Mouse (Mus musculus) heart, embryonic 12.5 days (tissue): ENCODE measurements at regions not wholly inside any gene's neighbourhood (a gene's known extent, or its start where the extent isn't known, plus 50 kb on each side); places are given as distances from the start of the nearest gene placed in this dataset.
A peak's percentile ranks its signal among the peaks of the same experiment; 100 is the strongest.

ENCODE experiments used
- ATAC-seq: fragments of 200-750 bp; cut with Nextera tagmentation; 2 replicates; pipeline ENCODE4 v1.8.0; 2017; ENCODE audit warnings: moderate TSS enrichment, moderate library complexity; ENCODE audit not compliant: insufficient number of reproducible peaks, low FRiP score
- H3K27ac ChIP-seq: fragments of 300-500 bp; sonication (generic); 2 replicates; pipeline ENCODE4 v1.5.1; 2016; ENCODE audit warnings: mild to moderate bottlenecking, moderate library complexity; ENCODE audit not compliant: poor library complexity, severe bottlenecking
- H3K27me3 ChIP-seq: fragments of 300-500 bp; sonication (generic); replicated peaks from 2 replicates; pipeline ENCODE4 v1.6.1; 2016; ENCODE audit warnings: mild to moderate bottlenecking, moderate library complexity
- H3K36me3 ChIP-seq: fragments of 300-500 bp; sonication (generic); 2 replicates; pipeline ENCODE4 v1.6.1; 2016; ENCODE audit warnings: mild to moderate bottlenecking, moderate library complexity
- H3K4me1 ChIP-seq: fragments of 300-500 bp; sonication (generic); replicated peaks from 2 replicates; pipeline ENCODE4 v1.6.1; 2016; ENCODE audit warnings: mild to moderate bottlenecking
- H3K4me2 ChIP-seq: fragments of 300-500 bp; sonication (generic); 2 replicates; pipeline ENCODE4 v1.6.1; 2016; ENCODE audit warnings: mild to moderate bottlenecking, moderate library complexity
- H3K4me3 ChIP-seq: fragments of 300-500 bp; sonication (generic); 2 replicates; pipeline ENCODE4 v1.5.1; 2016; ENCODE audit warnings: mild to moderate bottlenecking
- H3K9ac ChIP-seq: fragments of 300-500 bp; sonication (generic); 2 replicates; pipeline ENCODE4 v1.6.1; 2016; ENCODE audit warnings: mild to moderate bottlenecking, moderate library complexity
- H3K9me3 ChIP-seq: fragments of 300-500 bp; sonication (generic); replicated peaks from 2 replicates; pipeline ENCODE4 v1.6.1; 2016; ENCODE audit warnings: mild to moderate bottlenecking, moderate library complexity
- WGBS: fragments of 180-500 bp; shearing (Covaris S2); methylation state at CpG from one replicate; pipeline ENCODE4 v1.1.7; 2016; 5-methylcytosine and 5-hydroxymethylcytosine counted together

DNA sequence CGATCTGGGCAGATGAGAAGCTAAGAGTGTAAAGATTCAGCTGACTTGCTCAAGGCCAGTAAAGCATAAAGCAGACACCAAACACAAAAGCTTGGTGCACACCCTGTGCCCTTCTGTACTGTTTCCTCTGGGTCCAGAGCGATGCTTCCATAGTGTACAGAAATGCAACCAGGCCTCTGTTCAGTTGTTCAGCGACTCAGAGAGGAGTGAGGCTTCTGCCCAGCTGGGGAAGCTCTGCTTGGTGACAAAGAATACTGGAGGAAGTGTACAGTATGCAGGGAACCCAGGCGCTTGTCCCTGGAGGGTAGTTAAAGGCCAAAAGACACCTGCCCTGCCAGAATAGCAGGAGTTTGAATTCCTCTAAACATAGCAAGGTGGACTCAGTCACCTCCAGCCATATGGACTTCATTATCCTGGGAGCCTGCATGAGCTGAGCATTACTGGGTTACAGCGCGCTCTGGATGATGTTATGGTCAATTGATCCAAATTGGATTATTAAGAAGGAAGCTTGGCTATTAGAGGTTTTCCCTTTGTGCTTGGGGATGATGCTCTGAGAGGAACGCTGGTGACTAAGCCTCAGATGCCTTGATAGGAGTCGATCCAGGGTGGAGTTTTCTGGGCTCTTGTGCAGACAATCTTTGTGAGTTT, 132.5 kb downstream of the Hs3st3b1 start:
- Histone ChIP-seq H3K9me3 (no peaks in the 10 kb centered on the region), H3K36me3 (no peaks in the 10 kb centered on the region), H3K4me1 (peaks cover 22% of the 10 kb centered on the region), H3K4me3 (no peak overlapping the region), H3K9ac (no peak overlapping the region), H3K27me3 (peaks cover 12% of the 10 kb centered on the region), H3K27ac (no peak overlapping the region), H3K4me2 (no peak overlapping the region)
- WGBS = 60% methylated on average over 8 of the region's 8 CpGs
- ATAC-seq = no peak

DNA sequence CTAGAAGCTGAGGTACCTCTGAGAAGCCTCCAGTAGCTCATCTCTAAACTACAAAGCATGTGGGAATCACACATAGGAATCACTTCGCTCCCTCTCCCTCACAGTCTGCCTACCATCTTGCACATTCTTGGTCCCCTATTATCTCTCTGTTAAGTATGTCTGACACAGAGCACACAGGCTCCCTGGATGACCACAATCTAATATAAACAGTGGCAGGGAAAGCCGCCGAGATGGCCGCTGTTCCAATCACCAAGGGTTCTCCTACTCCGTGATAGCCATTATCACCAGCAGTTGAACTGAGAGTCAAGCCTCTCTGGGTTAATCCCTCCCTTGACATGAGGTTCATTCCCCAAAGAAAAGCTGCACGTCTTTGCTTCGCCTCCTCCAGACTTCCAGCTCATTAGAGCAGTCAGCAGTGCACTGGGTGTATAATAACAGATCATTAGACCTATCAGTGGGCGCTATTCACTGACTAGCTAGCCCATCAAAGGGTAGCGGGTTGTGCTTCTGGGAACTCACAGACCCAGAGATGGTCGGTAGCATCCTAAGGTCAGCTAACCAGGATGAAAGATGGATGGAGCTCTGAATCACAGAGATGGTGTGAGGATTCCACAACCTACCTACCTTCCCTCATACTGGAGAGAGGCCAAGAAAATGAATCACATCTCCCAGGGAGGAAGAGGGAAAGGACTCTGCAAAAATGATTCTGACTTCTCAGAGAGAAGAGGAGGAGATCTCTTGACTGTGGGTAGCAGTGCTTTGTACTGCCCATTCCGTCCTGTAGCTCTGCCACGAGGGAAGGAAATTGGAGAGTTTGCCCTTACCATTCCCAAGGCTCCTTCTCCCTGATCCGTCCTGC, 130.9 kb downstream of the Hs3st3b1 start:
- Histone ChIP-seq H3K4me2 (peak overlapping the region; percentile 30), H3K4me1 (peaks cover 19% of the 10 kb centered on the region)
- 30% methylated on average over 13 of the region's 13 CpGs for WGBS

DNA sequence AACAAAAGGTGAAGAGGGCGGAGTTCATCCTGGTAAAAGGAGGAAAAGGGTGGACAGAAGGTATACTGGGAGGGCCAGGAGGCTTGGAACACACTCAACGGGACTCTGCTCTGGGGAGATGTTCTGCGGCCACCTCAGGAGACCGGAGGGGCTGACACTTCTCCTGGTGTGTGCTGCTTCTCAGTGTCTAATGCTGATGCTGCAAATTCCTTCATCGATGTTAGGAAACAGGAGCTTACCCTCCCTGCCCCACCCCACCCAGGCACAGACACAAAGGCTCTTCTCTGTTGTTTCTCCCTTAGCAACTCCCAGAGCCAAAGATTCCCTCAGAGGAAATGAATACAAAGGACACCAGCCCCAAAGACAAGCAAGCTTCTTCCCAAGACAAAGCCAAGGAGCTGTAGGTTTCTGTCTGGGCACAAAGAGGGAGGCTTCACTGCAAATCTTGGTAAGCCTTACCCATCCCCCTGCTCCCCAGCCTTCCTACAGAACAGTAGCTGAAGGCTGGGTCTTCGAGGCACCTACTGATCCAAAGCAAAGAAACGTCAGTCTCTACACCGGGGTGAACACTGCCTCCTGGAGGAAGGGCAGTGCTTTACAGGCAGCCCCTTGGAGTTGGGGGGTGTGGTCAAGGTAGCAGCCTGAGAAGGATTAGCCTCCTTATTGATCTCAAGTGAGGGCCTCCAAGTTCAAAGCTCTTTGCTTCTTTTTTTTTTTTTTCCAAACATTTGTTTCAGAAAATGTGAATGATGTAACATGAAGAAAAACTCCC, 128.2 kb downstream of the Hs3st3b1 start:
- WGBS = 68% methylated on average over 8 of the region's 8 CpGs
- H3K36me3 ChIP-seq = no peaks in the 10 kb centered on the region
- H3K4me3 ChIP-seq = no peak overlapping the region
- H3K4me1 ChIP-seq = peaks cover 19% of the 10 kb centered on the region
- no peak overlapping the region for H3K4me2 ChIP-seq
- H3K27ac ChIP-seq = no peak overlapping the region
- H3K27me3 ChIP-seq = peaks cover 11% of the 10 kb centered on the region; the same call in 1 of the 2 replicates
- H3K9ac ChIP-seq = no peak overlapping the region
- no peak for ATAC-seq
- H3K9me3 ChIP-seq = no peaks in the 10 kb centered on the region

More for the DNA sequence above, 130.9 kb downstream of the Hs3st3b1 start:
- no peak for ATAC-seq
- Histone ChIP-seq H3K27ac (no peak overlapping the region), H3K9me3 (no peaks in the 10 kb centered on the region), H3K9ac (no peak overlapping the region), H3K27me3 (peaks cover 11% of the 10 kb centered on the region; the same call in 1 of the 2 replicates), H3K4me3 (no peak overlapping the region), H3K36me3 (no peaks in the 10 kb centered on the region)

DNA sequence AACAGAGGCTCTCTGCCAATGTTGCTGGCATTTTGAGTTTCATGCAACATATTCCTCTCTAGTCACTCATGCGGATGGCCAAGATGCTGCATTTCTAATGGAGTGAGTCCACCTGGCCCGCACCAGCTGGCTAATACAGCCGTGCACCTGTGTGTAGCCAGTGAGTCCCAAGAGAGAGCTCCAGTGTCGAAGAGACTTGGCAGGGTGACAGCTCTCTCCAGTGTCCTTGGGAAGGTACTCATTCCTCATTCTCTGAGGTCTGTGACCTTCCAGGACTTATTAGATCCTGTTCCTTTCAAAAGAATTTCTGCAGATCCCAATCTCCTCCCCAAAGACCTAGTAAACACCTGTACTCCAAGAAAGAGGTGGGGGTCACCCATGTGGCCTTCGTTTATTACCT, 109.9 kb downstream of the Hs3st3b1 start:
- ATAC-seq = no peak
- no peaks in the 10 kb centered on the region for H3K9me3 ChIP-seq
- H3K27ac ChIP-seq = no peak overlapping the region

DNA sequence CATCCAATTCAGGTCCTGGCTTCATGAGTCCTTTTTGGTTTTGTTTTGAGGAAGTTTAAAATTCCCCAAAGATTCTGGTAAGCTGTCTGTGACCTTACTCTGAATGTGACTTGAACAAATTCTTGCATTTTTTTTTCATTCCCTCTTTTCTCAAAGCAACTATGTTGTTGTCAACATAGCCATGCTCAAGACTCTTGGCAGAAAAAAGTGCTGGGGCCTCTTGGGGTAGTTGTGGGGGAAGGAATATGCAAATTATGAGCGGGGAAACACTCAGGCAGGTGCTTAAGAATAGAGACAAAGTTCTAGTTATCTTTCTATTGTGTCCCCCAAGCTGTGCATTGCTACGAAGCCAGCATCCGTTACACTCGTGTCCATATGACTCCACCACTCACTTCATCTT, 99.2 kb downstream of the Hs3st3b1 start:
- Histone ChIP-seq H3K27me3 (no peaks in the 10 kb centered on the region), H3K4me3 (no peak overlapping the region), H3K4me2 (no peak overlapping the region), H3K9me3 (peaks cover 8% of the 10 kb centered on the region), H3K4me1 (peaks cover 5% of the 10 kb centered on the region), H3K9ac (no peak overlapping the region), H3K36me3 (no peaks in the 10 kb centered on the region), H3K27ac (no peak overlapping the region)
- ATAC-seq = no peak
- WGBS = 81% methylated on average over 4 of the region's 4 CpGs

More for the DNA sequence above, 109.9 kb downstream of the Hs3st3b1 start:
- no peaks in the 10 kb centered on the region for H3K36me3 ChIP-seq
- H3K4me1 ChIP-seq = no peaks in the 10 kb centered on the region
- WGBS = 73% methylated on average over 5 of the region's 5 CpGs
- no peak overlapping the region for H3K4me2 ChIP-seq
- no peak overlapping the region for H3K9ac ChIP-seq
- H3K27me3 ChIP-seq = no peaks in the 10 kb centered on the region
- H3K4me3 ChIP-seq = no peak overlapping the region

DNA sequence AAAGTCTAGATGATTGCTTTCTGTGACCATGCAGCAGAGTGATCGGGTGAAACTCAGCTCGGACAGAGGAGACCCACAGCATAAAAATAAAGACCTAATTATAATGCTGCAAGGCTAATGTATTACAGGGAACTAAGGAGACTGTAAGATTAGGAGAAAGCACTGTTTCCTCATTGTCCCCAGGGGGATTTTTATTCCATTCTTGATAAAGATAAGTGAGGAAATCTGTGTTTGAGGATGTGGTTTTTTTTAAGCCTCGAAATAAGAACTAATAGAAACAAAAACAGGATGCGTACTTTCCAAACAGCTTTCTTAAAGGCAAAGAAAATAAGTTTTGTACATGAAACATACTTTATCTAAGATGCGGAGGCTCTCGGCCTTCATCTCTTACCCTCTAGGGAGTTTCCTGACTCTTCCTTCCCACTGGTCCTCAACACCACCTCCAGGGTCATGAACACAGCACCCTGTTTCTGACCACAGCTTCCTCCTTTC, 94.8 kb downstream of the Hs3st3b1 start:
- H3K27me3 ChIP-seq = no peaks in the 10 kb centered on the region
- H3K9me3 ChIP-seq = peaks cover 8% of the 10 kb centered on the region
- 0 out of 2 replicates have a peak, but pooled peaks have one; percentile 9 for ATAC-seq
- H3K4me3 ChIP-seq = no peak overlapping the region
- no peak overlapping the region for H3K4me2 ChIP-seq
- H3K36me3 ChIP-seq = no peaks in the 10 kb centered on the region
- H3K27ac ChIP-seq = no peak overlapping the region
- 70% methylated on average over 6 of the region's 6 CpGs for WGBS
- H3K4me1 ChIP-seq = peaks cover 27% of the 10 kb centered on the region
- H3K9ac ChIP-seq = no peak overlapping the region

DNA sequence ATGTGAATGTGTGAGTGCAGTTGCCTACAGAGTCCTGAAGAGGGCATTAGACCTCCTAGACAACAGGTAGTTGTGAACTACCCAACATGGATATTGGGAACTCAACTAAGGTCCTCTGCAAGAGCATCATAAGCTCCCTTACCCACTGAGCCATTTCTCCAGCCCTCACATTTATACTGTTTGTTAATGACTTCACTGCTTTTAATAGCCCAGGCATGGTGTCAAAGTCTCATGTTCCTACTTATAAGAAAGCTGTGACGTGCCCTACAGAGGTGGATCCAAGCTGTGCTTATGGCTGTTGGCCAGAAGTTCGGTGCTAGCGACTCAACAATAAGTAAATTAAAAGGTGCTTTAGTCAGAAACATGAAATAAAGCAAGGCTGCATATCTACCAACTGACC, 88.6 kb downstream of the Hs3st3b1 start:
- Histone ChIP-seq H3K4me2 (peak overlapping the region; percentile 41), H3K27ac (peak overlapping the region; percentile 87), H3K4me3 (no peak overlapping the region), H3K9me3 (no peaks in the 10 kb centered on the region), H3K9ac (no peak overlapping the region), H3K4me1 (peaks cover 46% of the 10 kb centered on the region), H3K36me3 (no peaks in the 10 kb centered on the region), H3K27me3 (no peaks in the 10 kb centered on the region)
- 71% methylated on average over 3 of the region's 3 CpGs for WGBS
- ATAC-seq = no peak

DNA sequence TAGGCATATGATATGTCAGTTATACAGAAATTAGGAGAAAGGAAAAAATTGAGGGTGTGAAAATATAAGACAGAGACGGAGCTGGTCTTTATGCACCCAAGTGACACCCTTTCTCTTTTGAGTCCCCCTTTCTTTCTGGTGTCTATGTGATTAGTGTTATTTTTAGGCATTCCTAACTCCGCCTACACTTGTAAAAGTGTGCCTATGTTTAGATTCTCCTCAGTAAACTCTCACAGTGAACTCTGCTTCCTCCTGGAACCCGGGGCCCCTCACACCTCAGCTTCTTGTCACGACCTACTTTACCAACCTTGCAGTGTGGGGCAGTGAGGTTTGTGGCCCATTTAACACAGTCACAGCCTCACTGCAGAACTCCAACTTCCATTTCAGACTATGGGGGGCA, 88.0 kb downstream of the Hs3st3b1 start:
- peak; percentile 36; the same call in 1 of the 2 replicates for ATAC-seq
- Histone ChIP-seq H3K36me3 (no peaks in the 10 kb centered on the region), H3K9ac (no peak overlapping the region), H3K9me3 (no peaks in the 10 kb centered on the region), H3K27me3 (no peaks in the 10 kb centered on the region), H3K4me3 (no peak overlapping the region), H3K4me2 (peak overlapping the region; percentile 41), H3K27ac (peak overlapping the region; percentile 87), H3K4me1 (peaks cover 43% of the 10 kb centered on the region)
- WGBS = 30% methylated on average over 4 of the region's 4 CpGs

DNA sequence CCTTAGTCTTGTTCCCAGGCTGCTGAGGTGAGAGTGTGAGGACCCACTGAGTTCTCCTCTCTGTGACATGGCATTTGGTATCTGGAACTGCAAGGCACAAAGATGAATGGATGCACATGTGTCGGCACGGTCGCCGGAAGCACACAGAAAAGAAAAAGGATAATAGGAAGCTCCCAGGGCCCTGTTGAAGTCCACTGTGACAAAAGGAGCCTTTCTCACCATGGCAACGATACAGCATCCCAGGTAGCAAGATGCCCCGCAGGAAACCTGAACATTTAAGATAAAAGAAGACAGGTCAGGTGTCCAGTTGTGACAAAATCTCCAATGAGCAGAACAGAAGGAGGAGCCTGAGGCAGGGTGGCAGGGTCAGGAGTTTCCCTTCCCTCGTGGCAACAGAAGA, 87.5 kb downstream of the Hs3st3b1 start:
- WGBS = 55% methylated on average over 7 of the region's 7 CpGs
- no peak for ATAC-seq
- Histone ChIP-seq H3K27me3 (no peaks in the 10 kb centered on the region), H3K9ac (no peak overlapping the region), H3K27ac (peak overlapping the region; percentile 87), H3K4me2 (peak overlapping the region; percentile 41), H3K36me3 (no peaks in the 10 kb centered on the region), H3K4me1 (peaks cover 43% of the 10 kb centered on the region), H3K4me3 (no peak overlapping the region), H3K9me3 (no peaks in the 10 kb centered on the region)
